Mouse (Mus musculus) gastrocnemius, postnatal 25 days (tissue): ENCODE data around the gene Pcx. TPM values are rescaled to one million over a fixed set of nuclear protein-coding genes. Genes with fewer than 3 reads are reported as not detected.
"Not testable (repeated sequence)": the region's sequence is repeated elsewhere in the genome, so short reads cannot be mapped to it uniquely, and the experiment has no call there.

Experiments
- DNase-seq: peaks from one replicate; pipeline ENCODE4 v3.0.0; 2022
- total RNA-seq, 2 experiments: library from RNA; stranded (reverse); gene quantifications; 1 replicate in 1 of 2; 2 replicates in 1 of 2; pipeline ENCODE4 v1.2.3; 2021

The Pcx gene
- total RNA-seq, 2 experiments from 2014 or later = 44.6 to 59.3 TPM

DNA sequence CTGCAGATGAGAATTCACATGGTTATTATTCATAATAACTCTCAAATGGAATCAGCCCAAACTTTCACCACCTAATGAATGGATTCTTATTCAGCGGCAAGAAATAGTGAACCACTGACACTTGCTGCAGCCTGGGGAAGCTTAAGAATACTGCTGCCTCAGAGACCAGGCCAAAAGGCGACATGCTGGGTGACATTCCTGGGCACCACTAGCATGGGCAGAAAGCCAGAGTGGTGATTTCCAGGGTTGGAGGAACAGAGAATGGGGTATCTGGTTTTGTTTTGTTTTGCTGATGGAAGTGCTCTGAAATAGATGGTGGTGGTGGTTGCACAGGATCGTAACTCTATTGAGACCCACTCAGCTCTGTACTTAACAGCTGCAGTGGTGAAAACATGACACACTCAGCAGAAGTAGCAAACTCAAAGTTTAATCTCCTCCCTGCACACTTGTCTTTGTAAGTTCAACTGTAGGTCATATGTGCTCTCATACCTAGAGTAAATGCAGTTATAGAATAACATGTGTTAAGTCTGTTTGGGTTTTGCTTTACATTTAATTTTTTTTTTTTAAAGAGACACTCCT lies 38.1 kb downstream of the Pcx start:
- DNase-seq = no peak

DNA sequence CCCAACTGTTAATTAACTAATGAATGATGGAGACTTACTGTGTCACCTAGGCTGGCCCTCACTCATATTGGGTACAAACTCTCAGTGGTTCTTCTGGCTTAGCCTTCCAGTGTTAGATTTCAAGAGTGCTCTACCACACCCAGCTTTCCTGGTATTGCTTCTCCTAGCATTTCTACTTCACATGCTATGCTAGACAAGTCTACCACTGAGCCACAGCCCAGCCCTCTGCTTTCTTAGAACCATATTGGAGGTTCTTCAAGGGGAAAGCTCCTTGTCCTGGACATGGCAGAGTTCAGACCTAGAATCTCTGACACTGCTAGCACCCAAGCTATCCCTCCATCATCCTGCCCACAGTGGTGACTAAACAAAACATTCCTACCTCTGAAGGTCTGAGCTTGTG lies 44.0 kb downstream of the Pcx start:
- DNase-seq = no peak

DNA sequence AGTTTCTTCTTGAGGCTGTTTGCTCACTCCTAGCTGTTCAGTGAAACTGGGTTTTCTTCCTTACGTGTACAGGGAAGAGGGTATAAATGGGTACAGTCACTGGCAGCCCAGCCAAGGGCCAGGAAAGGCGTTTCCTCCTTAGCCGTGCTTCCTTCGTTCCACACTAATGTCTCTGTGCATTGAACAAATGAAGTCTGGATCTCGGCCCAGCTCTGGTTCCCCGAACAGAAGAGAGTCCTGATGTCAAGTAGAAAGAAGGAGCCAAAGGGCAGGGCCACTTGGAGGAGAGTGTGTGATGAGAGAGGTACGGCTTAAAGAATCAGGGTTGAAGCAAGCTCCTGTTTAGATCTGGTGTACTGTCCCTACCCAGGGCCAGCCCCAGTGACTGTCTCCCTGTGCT lies 44.8 kb downstream of the Pcx start:
- DNase-seq = no peak

DNA sequence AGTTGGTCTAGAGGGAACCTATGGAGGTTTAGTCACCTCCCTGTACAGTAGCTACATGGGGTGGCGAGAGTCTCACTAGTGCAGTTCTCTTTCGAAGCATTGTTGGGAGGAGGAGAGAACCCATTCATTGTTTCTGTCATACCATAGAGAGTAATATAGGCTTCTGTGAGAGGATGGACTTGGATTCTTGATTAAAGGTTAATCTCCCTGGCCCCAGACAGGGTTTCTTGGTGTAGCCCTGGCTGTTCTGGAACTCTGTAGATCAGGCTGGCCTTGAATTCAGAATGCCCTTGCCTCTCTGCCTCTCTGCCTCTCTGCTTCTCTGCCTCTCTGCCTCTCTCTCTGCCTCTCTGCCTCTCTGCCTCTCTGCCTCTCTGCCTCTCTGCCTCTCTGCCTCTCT lies 46.5 kb downstream of the Pcx start:
- DNase-seq = no peak

DNA sequence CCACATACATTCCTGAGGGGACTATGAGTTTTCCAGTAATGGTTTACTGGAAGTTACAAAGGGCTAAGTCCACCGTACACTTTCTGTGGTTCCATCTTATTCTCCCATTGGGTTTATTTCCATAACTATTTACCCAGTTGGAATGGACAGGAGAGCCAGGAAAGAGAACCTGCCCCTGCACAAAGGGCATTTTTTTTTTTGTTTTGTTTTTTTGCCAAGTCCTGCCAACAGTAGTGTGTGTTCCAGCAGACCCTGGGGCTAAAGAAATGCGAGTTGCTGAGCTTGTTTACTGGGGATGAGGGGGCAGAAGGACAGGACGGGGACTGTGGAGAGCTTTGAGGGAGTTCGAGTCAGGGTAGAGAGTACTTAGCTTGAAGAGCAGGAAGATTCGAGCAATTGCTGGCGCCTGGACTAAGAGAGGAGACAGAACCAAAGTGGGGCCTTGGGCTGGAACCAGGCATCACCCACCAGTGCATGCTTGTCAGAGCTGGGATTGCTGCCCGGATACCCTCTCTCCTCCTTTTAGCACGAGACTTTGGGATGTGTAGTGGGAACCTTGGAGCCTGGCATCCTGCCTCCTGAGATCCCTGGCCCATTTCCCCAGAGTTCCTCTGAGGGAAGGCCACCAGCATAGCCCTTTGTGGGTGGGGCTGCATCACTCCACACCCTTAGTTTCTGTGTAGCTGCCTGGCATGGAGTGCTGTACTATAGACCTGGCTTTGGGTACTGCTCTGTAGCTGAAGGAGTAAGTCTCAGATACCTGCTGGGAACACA lies 47.7 kb downstream of the Pcx start:
- no peak for DNase-seq

DNA sequence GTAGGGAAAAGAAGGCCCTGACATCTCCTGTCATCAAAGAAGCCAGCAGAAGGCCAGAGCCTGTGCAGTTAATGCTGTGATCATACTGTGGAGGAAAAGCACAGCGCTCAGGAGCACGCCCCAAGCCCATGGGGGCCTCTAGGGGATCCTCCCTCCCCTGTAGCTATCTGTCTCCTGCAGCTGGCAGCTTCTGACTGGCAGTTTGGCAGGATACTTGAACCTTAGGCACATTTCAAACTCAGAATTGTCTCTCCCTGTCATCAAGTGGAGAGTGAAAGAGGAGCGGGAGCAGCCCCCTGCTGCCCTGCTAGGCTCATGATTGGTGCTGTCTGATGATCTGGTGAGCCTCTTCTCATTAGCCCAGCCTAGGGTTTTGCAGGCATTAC lies 48.3 kb downstream of the Pcx start:
- DNase-seq = no peak

DNA sequence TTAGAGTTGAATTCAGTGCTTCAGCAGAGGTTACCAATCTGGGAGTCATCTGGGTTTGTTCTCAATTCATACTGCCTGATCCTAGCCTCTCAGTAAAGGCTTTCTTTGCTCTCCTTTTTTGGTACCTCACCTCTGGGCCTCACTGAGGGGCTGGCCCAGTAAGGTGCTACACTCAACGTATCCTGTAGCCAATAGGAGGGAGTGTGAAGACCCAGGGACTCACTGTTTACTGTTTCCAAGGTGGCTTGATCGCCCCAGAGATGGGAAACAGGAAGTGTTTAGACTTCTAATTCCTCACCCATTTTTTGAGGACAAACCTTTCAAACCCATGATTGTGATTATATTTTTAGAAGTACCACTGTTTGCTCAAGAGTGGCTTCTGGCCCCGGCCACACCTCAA lies 48.7 kb downstream of the Pcx start:
- DNase-seq = no peak

DNA sequence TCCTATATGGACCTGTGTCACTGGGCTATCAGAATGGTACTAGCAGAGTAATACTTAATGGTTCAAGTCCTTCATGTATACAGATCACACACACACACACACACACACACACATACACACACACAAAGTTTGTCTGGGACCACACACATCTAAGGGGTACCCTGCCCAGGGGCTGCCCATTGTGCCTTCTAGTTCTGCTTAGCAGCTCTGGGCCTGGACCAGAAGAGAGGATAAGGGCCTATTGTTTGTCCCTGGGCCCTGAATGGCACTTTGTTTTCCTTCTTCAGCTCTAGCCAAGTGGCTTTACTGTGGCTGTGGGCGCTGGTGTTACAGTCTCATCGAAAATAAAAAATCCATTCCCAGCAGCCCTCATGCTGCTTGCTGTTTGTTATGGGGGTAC lies 49.3 kb downstream of the Pcx start:
- no peak for DNase-seq

DNA sequence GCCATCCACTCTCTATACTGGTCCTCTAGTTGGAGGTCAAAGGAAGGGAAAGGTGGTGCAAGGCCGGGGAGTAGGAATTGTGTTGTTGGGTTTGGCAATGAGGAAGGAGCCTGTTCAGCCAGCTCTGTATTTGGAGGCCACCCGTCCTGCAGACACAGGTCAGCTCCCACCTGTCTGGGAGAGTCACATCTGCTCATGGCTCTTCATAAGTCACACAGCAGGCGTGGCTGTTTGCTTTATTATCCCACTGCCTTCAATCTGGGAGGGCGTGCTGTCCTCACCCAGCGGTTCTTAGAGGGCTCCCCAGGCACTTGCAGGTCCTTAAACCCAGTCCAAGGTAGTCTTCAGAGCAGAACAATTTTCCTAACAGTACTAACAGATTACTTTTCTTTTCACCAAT lies 49.9 kb downstream of the Pcx start:
- DNase-seq = no peak

DNA sequence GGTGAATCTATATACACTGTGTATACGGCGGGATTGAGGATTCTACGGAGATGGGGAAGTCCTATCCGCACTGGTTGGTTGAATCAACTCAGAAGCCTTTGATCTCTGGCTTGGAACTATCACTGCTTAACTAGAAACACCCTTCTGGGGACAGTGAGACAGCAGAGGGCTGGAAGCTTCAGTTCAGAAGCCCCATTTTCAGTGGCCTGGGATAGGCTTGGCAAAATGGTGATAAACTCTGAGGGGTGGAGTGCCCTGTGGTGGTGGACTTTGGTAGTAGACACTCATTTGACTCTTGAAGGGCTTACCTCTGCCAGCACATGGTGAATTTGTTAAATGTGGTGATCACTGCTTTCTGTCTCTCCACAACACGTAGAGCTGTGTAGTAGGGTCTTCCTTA lies 55.4 kb downstream of the Pcx start:
- no peak for DNase-seq

DNA sequence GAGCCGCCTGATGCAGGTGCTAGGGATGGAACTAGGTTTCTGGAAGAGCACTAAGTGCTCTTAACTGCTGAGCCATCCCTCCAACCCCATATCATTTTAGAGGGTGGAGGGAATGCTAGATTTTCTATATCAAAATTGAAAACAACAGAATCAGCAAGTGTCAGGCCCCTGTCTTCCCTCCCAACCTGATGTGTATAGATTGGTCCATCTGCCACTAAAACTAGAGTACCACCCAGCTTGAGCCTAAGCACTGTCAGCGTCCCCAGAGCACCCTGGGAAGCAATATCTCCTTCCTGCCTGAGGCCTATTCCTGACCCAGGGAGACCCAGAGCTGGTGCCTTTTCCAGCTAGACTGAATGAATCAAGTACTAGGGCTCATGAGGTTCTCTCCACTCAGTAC lies 56.6 kb downstream of the Pcx start:
- DNase-seq = no peak

DNA sequence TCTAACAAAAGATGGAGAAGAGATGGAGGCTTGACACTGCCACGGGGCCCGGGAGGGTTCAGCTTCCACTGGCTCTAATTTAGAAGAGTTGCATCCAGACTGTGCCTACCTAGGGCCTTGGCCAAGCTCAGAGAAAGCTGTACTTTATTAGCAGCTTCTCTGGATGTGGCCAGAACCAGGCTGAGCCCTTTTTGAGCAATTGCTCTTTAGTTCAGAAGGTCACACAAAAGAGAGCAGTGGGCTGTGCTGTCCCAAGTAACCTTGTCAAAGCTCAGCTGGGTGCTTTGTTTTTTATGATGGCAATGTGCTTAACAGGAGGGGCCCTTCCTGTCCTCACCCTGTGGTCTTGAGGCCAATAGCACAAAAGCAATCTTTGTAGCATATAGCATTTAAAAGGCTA lies 57.4 kb downstream of the Pcx start:
- DNase-seq = no peak

DNA sequence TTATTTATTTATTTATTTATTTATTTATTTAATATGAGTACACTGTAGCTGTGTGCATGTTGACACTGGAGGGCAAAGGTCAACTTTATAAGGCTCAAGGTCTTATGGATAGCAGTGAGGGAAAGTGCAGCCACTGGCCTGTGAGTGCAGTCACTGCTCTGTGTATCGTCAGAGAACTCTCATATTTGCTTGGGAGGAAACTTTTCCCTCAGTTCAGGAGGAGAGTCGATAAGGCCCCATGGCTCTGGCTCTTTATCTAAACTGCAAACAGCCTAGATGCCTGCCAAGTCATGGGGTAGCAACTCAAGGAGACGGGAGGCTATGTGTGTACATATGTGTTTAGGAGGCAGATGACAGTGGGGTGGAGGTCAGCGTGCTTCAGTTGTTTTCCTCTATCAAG lies 58.6 kb downstream of the Pcx start:
- no peak for DNase-seq

DNA sequence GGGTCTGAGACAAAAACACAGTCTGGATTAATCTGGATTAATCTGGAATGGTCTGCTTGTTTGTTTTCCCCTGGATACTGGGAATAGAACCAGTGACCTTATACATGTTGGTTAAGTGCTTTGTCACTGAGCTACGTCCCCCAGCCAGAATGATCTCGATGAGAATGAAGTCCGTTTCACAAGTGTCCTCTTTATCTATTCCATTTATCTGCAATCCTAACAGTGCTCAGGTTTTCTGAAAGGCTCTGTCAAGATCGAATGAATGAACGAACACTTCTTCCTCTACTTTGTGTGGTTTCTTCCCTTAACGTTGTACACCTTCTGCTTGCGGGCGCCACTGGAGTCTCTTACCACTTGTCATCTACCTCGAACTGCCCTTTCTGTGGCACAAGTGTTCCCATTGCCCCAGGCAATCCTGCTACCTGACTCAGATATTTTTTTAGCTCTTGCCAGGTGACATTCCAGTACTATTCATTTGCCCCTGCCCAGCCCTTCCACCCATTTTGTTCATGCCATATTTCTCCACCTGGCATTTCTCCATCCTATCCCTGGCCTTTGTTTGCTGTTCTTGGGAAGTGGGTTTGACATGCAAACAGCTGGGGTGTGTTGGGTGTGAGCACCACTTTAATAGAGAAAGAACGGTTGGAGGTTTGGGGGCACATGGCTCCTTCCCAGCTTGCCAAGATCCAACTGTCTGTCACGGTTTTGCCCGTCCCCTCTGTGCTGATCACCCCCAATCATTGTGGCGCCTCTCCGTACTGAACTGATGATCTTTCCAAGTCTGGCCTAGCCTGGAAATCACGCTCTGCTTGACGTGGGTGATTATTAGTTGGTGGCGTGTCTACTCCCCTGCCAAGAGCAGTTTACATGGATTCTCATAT lies 59.3 kb downstream of the Pcx start:
- no peak for DNase-seq

DNA sequence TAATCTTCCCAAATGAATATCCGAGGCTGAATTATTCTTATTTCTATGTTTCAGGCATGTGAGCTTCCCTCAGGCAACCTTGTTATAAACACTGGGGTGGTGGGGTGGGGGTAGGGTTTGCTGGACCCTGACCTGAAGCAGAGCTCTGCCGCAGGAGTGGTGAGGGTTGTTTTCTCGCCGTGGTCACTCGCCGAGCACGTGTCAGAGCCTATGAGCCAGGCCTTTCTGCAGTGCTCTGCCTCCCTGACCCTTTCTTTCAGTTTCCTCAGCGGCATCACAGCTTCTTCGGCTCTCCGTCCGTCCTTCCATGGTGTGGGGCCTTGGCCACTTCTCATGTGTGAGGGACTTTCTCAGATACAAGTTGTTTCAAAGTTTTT lies 60.0 kb downstream of the Pcx start:
- DNase-seq = no peak

DNA sequence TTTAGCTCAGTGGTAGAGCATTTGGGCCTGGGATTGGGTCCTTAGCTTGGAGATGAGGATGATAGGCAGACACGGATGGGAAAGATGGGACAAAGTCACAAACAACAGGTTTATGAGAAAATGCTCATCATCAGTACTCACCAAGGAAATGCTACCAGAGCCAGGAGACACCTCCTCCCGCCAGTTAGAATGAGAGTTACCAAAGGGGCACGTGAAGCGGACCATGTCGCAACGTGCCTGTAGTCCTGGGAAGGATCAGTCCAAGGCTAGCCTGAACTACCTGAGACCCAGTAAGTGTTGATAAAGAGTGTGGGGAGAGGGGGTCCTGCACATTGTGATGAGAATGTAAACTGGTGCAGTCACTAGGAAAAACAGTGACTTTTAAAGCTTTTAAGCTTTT lies 60.5 kb downstream of the Pcx start:
- no peak for DNase-seq

DNA sequence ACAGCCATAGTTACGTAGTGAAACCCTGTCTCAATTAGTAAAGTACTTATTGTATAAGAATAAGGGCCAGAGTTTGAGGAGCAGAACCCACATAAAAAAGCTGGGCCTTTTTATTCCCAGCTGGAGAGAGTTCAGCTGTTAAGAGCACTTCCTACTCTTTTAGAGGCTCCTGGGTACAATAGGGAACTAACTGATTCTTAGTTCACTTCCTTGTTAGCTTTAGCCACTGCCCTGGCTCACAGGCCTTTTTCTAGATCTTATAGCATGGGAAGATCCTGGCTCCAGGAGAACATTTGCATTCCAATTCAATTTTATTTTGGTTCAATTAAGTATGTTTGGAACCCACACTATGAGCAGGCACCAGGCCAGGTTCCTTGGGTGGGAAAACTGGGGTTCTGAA lies 61.4 kb downstream of the Pcx start:
- DNase-seq = no peak

DNA sequence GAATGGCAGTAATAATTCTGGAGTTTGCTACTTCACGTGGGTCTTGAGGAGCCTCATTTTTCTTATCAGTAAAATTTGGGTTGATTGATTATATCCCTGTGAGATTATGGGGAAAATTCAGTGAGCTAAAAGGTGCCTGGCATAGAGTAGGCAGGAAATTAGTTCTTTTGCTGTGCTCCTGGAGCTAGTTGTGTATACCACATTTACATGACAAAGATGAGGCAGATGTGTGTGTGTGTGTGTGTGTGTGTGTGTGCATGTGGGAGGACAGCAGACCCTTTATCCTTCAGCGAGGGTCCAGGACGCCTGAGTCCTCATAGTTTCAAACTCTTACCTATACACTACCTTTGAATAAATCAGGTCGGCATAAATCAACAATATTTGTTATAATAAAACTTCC lies 61.8 kb downstream of the Pcx start:
- DNase-seq = no peak

DNA sequence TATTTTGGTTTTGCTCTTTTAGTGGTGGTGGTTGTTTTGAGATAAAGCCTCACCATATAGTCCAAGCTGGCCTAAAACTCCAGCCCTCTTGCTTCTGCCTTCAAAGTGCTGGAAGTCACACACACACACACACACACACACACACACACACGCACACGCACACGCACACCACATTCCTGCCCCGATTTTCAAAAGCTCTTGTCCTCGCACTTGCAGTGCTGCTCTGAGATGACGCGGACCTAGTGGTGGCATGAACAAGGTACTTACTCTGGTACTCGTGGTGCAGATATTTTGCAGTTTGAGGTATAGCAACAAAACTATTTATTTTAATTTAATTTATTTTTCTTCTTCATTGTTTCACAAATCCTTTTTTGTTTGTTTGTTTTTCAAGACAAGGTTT lies 62.2 kb downstream of the Pcx start:
- DNase-seq = no peak

DNA sequence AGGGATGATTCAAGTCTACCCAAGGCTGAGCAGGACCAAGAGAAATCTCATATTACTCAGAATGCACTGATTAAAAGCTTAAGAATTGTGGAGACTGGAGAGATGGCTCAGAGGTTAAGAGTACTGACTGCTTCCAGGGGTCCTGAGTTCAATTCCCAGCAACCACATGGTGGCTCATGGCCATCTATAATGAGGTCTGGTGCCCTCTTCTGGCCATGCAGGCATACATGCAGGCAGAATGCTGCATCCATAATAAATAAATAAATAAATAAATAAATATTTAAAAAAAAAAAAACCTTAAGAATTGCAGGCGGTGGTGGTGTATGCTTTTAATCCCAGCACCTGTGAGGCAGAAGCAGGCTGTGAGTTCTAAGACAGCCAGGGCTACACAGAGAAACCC lies 63.0 kb downstream of the Pcx start:
- no peak for DNase-seq

DNA sequence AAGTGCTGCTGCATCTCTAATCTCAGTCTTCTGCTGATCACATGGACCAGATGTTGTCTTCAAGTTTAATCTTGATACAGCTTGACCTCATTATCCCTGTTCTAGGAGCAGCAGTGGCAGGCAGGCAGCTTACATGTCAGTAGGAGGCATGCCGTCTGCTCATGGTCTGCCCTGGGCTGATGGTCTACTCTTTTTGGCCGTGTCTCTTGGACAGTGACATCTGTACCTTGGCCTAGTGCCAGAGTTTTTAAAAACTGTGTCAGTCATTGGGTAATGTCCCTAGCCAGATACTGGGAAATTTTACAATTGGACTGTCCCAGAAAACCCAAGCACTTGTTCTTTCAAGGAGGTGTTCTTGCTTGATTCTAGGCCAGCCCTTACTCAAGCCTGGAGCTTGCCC lies 68.5 kb downstream of the Pcx start:
- DNase-seq = no peak

DNA sequence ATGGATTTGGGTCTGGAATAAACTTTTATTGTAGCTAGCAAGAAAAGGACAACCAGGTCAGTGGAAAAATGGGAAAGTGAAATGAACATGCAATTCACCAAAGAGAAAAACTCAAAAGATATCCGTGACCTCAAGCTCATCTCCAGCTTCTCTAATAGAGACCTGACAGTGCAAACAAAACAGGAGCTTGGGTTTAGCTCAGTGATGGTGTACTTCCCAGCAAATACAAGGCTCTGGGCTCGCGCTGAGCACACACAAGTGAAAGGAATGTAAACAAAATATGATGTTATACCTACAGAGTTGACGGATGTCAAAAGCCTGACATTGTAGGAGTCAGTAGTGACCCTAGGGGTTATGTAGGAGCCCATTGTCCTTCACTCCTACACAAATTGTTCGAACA lies 69.0 kb downstream of the Pcx start:
- DNase-seq = no peak

DNA sequence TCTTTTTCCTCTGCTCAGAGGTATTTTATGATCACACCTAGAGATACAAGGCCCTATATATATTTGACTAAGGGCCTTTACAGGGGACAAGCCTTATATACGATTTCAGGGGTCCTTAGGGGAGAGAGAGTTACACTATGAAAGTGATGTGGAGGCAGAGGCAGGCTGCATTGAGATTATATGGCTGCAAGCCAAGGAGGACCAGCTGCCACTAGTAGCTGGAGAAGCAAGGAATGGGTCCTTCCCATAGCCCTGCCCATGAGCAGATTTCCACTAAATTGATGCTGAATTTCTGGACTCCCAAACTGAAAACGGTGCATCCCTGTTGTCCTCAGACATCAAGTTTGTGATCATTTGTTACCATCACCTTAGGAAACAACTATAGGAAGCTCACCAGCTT lies 73.6 kb downstream of the Pcx start:
- no peak for DNase-seq

DNA sequence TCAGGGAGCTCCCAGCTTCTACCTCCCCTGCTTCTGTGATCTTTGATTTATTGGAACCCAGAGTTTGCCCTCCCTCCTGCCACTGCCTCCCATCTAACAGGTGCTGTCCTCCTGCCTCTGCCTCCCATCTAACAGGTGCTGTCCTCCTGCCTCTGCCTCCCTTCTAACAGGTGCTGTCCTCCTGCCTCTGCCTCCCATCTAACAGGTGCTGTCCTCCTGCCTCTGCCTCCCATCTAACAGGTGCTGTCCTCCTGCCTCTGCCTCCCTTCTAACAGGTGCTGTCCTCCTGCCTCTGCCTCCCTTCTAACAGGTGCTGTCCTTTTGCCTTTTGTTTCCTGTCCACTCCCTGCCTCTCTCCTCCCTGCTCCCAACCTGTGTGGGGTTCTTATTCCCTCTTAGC lies 76.5 kb downstream of the Pcx start:
- DNase-seq = not testable (repeated sequence)
